ENCODE assay signal across 8 mouse cellular contexts in genomic region chr1:86492095-86493070, GRCm38 (mm10). TPM values are rescaled to one million over a fixed set of nuclear protein-coding genes. Genes with fewer than 3 reads are reported as not detected.
DNase-seq lines count a peak whose midpoint lies in the region; ATAC-seq lines count a peak whose summit lies in the region.

No protein-coding gene starts in this region.

- H3K27me3 ChIP-seq in forebrain, embryonic 12.5 days: peaks cover 3% of the 10 kb centered on the region; the same call in 1 of the 2 replicates
- no peaks in the 10 kb centered on the region for H3K27me3 ChIP-seq in forebrain, embryonic 16.5 days (replicated peaks; ENCODE audit: control insufficient read depth, insufficient read depth, low read length)
- no peaks in the 10 kb centered on the region for H3K27me3 ChIP-seq in hindbrain, embryonic 13.5 days
- H3K27me3 ChIP-seq in liver, embryonic 13.5 days: no peaks in the 10 kb centered on the region

- no peaks in the 10 kb centered on the region for H3K36me3 ChIP-seq in forebrain, embryonic 12.5 days (replicated peaks)
- no peaks in the 10 kb centered on the region for H3K36me3 ChIP-seq in forebrain, embryonic 16.5 days (ENCODE audit: control insufficient read depth, insufficient read depth)
- no peaks in the 10 kb centered on the region for H3K36me3 ChIP-seq in hindbrain, embryonic 13.5 days
- H3K36me3 ChIP-seq in liver, embryonic 13.5 days: no peaks in the 10 kb centered on the region

- no peaks in the 10 kb centered on the region for H3K9me3 ChIP-seq in forebrain, embryonic 12.5 days
- no peaks in the 10 kb centered on the region for H3K9me3 ChIP-seq in forebrain, embryonic 16.5 days (ENCODE audit: control insufficient read depth, low read length)
- no peaks in the 10 kb centered on the region for H3K9me3 ChIP-seq in hindbrain, embryonic 13.5 days
- no peaks in the 10 kb centered on the region for H3K9me3 ChIP-seq in liver, embryonic 13.5 days (replicated peaks)

- H3K27ac ChIP-seq in forebrain, embryonic 12.5 days: peak overlapping the region; percentile 63; the same call in 1 of the 2 replicates
- no peak overlapping the region for H3K27ac ChIP-seq in forebrain, embryonic 16.5 days (ENCODE audit: low read length)
- H3K27ac ChIP-seq in brown adipose tissue, adult 24 weeks (replicated peaks; ENCODE audit: low read depth, low read length): peak overlapping the region; percentile 82
- peak overlapping the region; percentile 74 for H3K27ac ChIP-seq in hindbrain, embryonic 13.5 days
- peak overlapping the region; percentile 78 for H3K27ac ChIP-seq in liver, embryonic 13.5 days

- WGBS in forebrain, embryonic 12.5 days: 73% methylated on average over 9 of the region's 9 CpGs
- 73% methylated on average over 9 of the region's 9 CpGs for WGBS in forebrain, embryonic 16.5 days
- 72% methylated on average over 9 of the region's 9 CpGs for WGBS in hindbrain, embryonic 13.5 days
- WGBS in liver, embryonic 13.5 days (ENCODE audit: insufficient replicate concordance): 46% methylated on average over 9 of the region's 9 CpGs

- ATAC-seq in forebrain, embryonic 12.5 days (ENCODE audit: low FRiP score): no peak
- ATAC-seq in forebrain, embryonic 16.5 days: no peak
- ATAC-seq in hindbrain, embryonic 13.5 days (ENCODE audit: low FRiP score): no peak
- ATAC-seq in liver, embryonic 13.5 days (ENCODE audit: low read depth): no peak

- no peak overlapping the region for H3K4me3 ChIP-seq in forebrain, embryonic 12.5 days (replicated peaks)
- H3K4me3 ChIP-seq in forebrain, embryonic 16.5 days (replicated peaks; ENCODE audit: low read length): no peak overlapping the region
- no peak overlapping the region for H3K4me3 ChIP-seq in brown adipose tissue, adult 24 weeks (ENCODE audit: insufficient read depth, low read depth, low read length)
- no peak overlapping the region for H3K4me3 ChIP-seq in hindbrain, embryonic 13.5 days
- H3K4me3 ChIP-seq in liver, embryonic 13.5 days (replicated peaks): no peak overlapping the region

- peaks cover 24% of the 10 kb centered on the region for H3K4me1 ChIP-seq in forebrain, embryonic 12.5 days
- H3K4me1 ChIP-seq in forebrain, embryonic 16.5 days (replicated peaks; ENCODE audit: control insufficient read depth, insufficient read depth, low read length): peaks cover 18% of the 10 kb centered on the region
- H3K4me1 ChIP-seq in brown adipose tissue, adult 24 weeks (ENCODE audit: control insufficient read depth, insufficient read depth, insufficient read length, low read length): peaks cover 23% of the 10 kb centered on the region
- peaks cover 29% of the 10 kb centered on the region for H3K4me1 ChIP-seq in hindbrain, embryonic 13.5 days (replicated peaks)
- peaks cover 52% of the 10 kb centered on the region for H3K4me1 ChIP-seq in liver, embryonic 13.5 days (replicated peaks)

- H3K4me2 ChIP-seq in forebrain, embryonic 12.5 days: no peak overlapping the region
- H3K4me2 ChIP-seq in forebrain, embryonic 16.5 days (ENCODE audit: low read length): no peak overlapping the region
- no peak overlapping the region for H3K4me2 ChIP-seq in hindbrain, embryonic 13.5 days
- peak overlapping the region; percentile 5; the same call in 1 of the 2 replicates for H3K4me2 ChIP-seq in liver, embryonic 13.5 days

- no peak overlapping the region for H3K9ac ChIP-seq in forebrain, embryonic 12.5 days
- H3K9ac ChIP-seq in forebrain, embryonic 16.5 days (replicated peaks; ENCODE audit: low read depth, low read length): no peak overlapping the region
- H3K9ac ChIP-seq in hindbrain, embryonic 13.5 days: peak overlapping the region; percentile 43
- peak overlapping the region; percentile 58 for H3K9ac ChIP-seq in liver, embryonic 13.5 days

- DNase-seq in liver, embryonic 13.5 days: no peak
- peak; percentile 65 to 76 for DNase-seq in natural killer cell, adult 2 months (ENCODE audit: low spot score in 2 of 2)
- no peak for DNase-seq in urinary bladder, adult 18-20 months (ENCODE audit: low spot score in 2 of 2)
- no peak for DNase-seq in layer of hippocampus, postnatal 14 days (ENCODE audit: low spot score in 2 of 2)

RNA-seq across cellular contexts. Expression of gene Ptma, which starts 34.1 kb away (rescaled TPM):
- 3,257 and 3,328 TPM in 2 replicates for polyA plus RNA-seq in forebrain, embryonic 12.5 days (2016; fragmentation: Nextera tagmentation; extraction: Ambion mirVana)
- 1,987 and 2,275 TPM in 2 replicates for polyA plus RNA-seq in forebrain, embryonic 16.5 days (2015; fragmentation: Nextera tagmentation; extraction: Ambion mirVana)
- polyA plus RNA-seq in brown adipose tissue, adult 24 weeks (2012; ENCODE audit: insufficient read depth, insufficient read length, missing spikeins): 280 and 322 TPM in 2 replicates
- polyA plus RNA-seq in hindbrain, embryonic 13.5 days (2015; fragmentation: Nextera tagmentation; extraction: Ambion mirVana): 2,123 and 2,193 TPM in 2 replicates
- 1,483 and 1,688 TPM in 2 replicates for polyA plus RNA-seq in liver, embryonic 13.5 days (2015; fragmentation: Nextera tagmentation; extraction: Ambion mirVana)
- total RNA-seq in layer of hippocampus, postnatal 14 days (2021): 100 to 1,000 TPM; 453 to 549 TPM

Comparison
In these comparisons a context has a peak if more than half of its experiments do, and no peak if none do; other contexts are left out.
1. H3K9ac ChIP-seq: peak in hindbrain, embryonic 13.5 days (single experiment) and liver, embryonic 13.5 days (single experiment); none in forebrain, embryonic 12.5 days (single experiment) and forebrain, embryonic 16.5 days (single experiment).
2. DNase-seq: peak in natural killer cell, adult 2 months (2 of 2); none in liver, embryonic 13.5 days (single experiment), urinary bladder, adult 18-20 months (0 of 2) and layer of hippocampus, postnatal 14 days (0 of 2).